Mouse (Mus musculus) brown adipose tissue, adult 24 weeks (tissue): ENCODE data around the gene Gm49450. TPM values are rescaled to one million over a fixed set of nuclear protein-coding genes. Genes with fewer than 3 reads are reported as not detected.

Source experiments
- H3K27ac ChIP-seq: fragments of 200-500 bp; replicated peaks from 2 replicates; pipeline ENCODE4 v1.5.1; 2012; ENCODE audit warnings: low read depth, mild to moderate bottlenecking, low read length
- H3K4me1 ChIP-seq: fragments of 200-500 bp; 2 replicates; pipeline ENCODE4 v1.6.1; 2012; ENCODE audit warnings: low read length, mixed read lengths; ENCODE audit not compliant: control insufficient read depth, insufficient read depth, insufficient read length
- H3K4me3 ChIP-seq: fragments of 200-500 bp; 2 replicates; pipeline ENCODE4 v1.5.1; 2012; ENCODE audit warnings: low read depth, mild to moderate bottlenecking, low read length, moderate library complexity; ENCODE audit not compliant: insufficient read depth
- polyA plus RNA-seq: library from polyadenylated mRNA; stranded (reverse); fragments of >200 nt; gene quantifications from 2 replicates; pipeline ENCODE4 v1.2.4, GENCODE M21; 2012; ENCODE audit not compliant: missing spikeins, insufficient read depth, insufficient read length

Gm49450 gene
- polyA plus RNA-seq, 1 experiment: not detected

GRCm38 (mm10) chr15:98883661-98884060 is 69.7 kb downstream of the Gm49450 start:
- no peak overlapping the region for H3K27ac ChIP-seq
- H3K4me1 ChIP-seq: no peaks in the 10 kb centered on the region
- no peak overlapping the region for H3K4me3 ChIP-seq

Other genes starting within 250 kb of the Gm49450 start
- gene Ccdc65, start 245.3 kb downstream of the Gm49450 start, polyA plus RNA-seq: not detected in 2 replicates
- gene Fkbp11, start 225.4 kb downstream of the Gm49450 start, polyA plus RNA-seq: 1.9 TPM in 1 of 2 replicates, not detected in the other
- gene Arf3, start 190.3 kb downstream of the Gm49450 start, polyA plus RNA-seq: 25.8 and 32.2 TPM in 2 replicates
- 0.83 and 0.95 TPM in 2 replicates for gene Wnt10b, start 175.4 kb downstream of the Gm49450 start, polyA plus RNA-seq
- gene Wnt1, start 163.7 kb downstream of the Gm49450 start, polyA plus RNA-seq: not detected in 2 replicates
- gene Ddn, start 144.1 kb downstream of the Gm49450 start, polyA plus RNA-seq: not detected in 2 replicates
- 65.2 and 99.5 TPM in 2 replicates for gene Prkag1, start 122.0 kb downstream of the Gm49450 start, polyA plus RNA-seq
- gene Kmt2d, start 82.3 kb downstream of the Gm49450 start, polyA plus RNA-seq: 11.1 and 15.1 TPM in 2 replicates
- gene Rhebl1, start 59.0 kb downstream of the Gm49450 start, polyA plus RNA-seq: not detected in 2 replicates
- 0.40 and 0.46 TPM in 2 replicates for gene Dhh, start 55.0 kb downstream of the Gm49450 start, polyA plus RNA-seq
- gene Lmbr1l, start 35.3 kb downstream of the Gm49450 start, polyA plus RNA-seq: 6.0 and 6.3 TPM in 2 replicates
- gene Tuba1b, start 19.0 kb downstream of the Gm49450 start, polyA plus RNA-seq: 520 and 550 TPM in 2 replicates
- 125 and 132 TPM in 2 replicates for gene Tuba1a, start 152 bp upstream of the Gm49450 start, polyA plus RNA-seq
- gene Tuba1c, start 76.3 kb upstream of the Gm49450 start, polyA plus RNA-seq: 10.3 and 28.1 TPM in 2 replicates
- gene Prph, start 101.6 kb upstream of the Gm49450 start, polyA plus RNA-seq: not detected in 2 replicates
- not detected in 2 replicates for gene Troap, start 121.0 kb upstream of the Gm49450 start, polyA plus RNA-seq
- gene C1ql4, start 134.3 kb upstream of the Gm49450 start, polyA plus RNA-seq: not detected in 2 replicates
- gene Dnajc22, start 139.6 kb upstream of the Gm49450 start, polyA plus RNA-seq: 6.8 and 9.6 TPM in 2 replicates
- 8.5 and 10.9 TPM in 2 replicates for gene Spats2, start 172.4 kb upstream of the Gm49450 start, polyA plus RNA-seq